Mouse (Mus musculus) c-Kit-positive CD71-negative TER-119-negative erythroid progenitor cells, embryonic 14.5 days (primary cell): Measurements from ENCODE around the gene Pdlim1.
"Not testable (repeated sequence)": the region's sequence is repeated elsewhere in the genome, so short reads cannot be mapped to it uniquely, and the experiment has no call there.

Experiments used
- DNase-seq: peaks from one replicate; pipeline ENCODE4 v3.0.0-alpha.2; 2013; ENCODE audit warnings: low read depth

Pdlim1 gene

GRCm38 (mm10) chr19:40240838-40241689 is 30.6 kb downstream of the Pdlim1 start:
- no peak for DNase-seq

DNA sequence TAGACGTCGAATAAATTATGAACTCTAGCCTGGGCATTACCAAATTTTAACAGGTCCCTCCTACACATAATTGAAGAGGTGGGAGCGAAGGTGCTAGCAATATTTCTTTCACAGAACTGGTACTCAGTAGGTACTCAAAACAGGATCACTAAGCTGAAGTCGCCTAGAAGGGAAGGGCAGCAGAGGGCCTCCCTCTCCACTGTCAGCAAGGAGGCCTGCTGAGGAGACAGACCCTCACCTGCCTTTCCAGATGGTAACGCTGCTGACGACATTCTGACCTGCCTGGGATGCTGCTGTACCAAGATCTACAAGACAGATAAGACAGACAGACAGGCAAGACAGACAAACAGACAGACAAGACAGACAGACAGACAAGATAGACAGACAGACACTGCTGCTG is 31.3 kb downstream of the Pdlim1 start:
- no peak for DNase-seq

DNA sequence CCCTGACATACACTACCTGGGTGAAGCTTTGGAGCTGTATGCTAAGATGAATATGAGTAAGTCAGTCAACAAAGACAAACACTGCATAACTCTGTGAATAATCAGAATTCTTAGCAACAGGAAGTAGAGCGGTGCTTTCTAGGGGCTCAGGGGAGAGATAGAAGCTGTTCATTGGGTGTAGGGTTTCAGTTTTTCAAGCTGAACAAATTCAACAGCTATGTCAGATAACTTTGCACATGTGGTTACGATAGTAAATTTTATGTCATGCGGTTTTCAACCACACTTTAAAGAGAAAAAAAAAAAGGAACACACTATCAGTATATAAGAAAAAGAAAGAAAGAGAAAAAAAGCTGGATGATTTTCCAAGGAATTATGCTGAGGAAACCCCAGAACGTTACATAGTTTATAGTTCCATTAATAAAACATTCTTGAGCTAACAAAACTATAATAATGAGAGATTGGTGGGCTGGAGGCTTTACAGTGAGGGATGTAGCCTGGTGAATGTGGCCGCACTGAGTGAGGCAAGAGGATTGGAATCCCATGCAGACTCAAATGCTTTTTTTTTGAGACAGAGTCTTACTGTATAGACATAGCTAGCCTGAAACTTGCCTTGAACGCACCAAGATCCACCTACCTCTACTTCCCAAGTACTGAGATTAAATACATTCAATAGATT is 33.3 kb downstream of the Pdlim1 start:
- no peak for DNase-seq

- no peak for DNase-seq
These were observed 39.1 kb downstream of the Pdlim1 start for GRCm38 (mm10) chr19:40232560-40232959.

DNA sequence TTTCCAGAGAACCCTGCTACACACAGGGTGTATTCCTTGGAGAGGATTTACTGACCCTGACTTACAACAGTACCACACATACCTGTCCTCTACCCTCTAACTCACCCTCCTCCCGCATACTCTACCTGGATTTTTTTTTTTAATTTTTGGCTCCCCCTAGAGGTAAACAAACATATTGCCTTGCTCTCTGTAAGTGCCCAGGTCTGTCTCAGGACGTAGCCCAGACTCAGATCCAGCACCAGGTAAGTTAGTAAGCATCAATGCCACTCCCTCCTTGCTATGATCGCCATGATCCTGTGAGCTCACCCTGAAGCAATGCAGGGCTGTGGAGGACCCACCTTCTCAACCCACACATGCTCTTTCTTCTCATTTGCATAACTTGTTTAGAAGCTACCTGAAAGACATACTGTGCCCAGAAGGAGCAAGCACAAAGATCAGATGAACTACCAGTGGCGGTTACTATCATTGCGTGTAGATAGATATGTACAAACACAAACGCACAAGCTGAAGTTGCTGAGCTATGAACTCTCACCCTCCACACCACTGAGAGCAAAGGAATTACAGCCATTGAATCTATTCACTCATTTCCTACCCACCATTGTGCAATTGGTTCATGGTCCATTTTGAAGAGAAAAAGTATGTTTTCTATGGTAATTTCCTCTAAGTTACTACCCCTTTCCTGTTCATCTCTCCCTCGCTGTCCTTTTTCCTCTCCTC is 39.7 kb downstream of the Pdlim1 start:
- DNase-seq = no peak

DNA sequence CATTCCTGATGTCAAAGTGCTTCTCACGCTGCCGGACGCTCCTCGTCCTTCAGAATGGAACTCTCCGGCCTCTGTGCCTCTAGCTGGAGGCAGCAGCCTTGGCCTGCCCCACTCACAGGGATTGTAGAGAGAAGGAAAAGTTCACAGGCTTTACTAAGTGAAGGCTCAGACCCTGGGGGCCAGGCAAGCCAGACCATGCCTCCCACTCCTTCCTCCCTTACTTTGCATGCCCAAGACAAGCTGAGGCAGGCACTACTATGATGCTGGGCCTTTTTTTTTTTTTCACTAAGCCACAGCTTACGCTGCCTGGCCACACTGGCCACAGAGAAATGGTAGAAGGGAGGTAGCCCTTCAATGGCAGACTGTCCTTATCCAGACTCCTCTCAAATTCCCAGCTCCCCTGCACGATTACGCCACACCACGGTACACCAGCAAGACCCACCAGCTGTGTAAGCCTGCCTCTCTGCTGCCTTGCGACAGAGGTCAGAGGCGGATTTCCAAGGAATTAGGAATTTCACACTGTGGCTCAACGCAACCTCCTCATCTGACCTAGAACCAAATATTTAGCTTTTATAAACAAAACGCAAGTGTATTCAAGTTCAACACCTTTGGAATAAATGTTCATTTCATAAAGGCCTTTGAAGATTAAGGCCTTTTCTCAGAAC is 40.4 kb downstream of the Pdlim1 start:
- DNase-seq = no peak

GRCm38 (mm10) chr19:40226516-40227151 is 45.0 kb downstream of the Pdlim1 start:
- DNase-seq = no peak

GRCm38 (mm10) chr19:40225761-40226110 is 45.9 kb downstream of the Pdlim1 start:
- no peak for DNase-seq

- DNase-seq = peak; percentile 32
These were observed 46.4 kb downstream of the Pdlim1 start for GRCm38 (mm10) chr19:40225102-40225760.

DNA sequence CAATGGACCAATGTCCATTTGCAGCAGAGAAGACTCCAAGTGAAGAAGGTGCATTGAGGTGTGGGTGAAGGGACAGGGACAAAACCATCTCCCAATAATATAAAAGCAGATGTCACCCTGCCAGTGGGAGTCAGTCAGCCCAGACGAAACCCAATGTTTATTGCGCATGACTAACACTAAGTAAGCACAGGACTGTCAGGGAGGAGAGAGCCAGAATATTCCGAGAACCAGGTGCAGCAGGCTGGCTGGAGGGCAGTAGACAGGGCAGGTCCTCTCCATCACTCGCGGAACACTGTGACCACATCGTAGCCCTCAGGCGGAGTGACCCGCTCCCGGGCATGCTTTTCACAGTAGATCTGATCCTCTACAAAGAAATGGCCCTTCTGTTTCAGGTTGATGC is 49.3 kb downstream of the Pdlim1 start:
- not testable (repeated sequence) for DNase-seq

DNA sequence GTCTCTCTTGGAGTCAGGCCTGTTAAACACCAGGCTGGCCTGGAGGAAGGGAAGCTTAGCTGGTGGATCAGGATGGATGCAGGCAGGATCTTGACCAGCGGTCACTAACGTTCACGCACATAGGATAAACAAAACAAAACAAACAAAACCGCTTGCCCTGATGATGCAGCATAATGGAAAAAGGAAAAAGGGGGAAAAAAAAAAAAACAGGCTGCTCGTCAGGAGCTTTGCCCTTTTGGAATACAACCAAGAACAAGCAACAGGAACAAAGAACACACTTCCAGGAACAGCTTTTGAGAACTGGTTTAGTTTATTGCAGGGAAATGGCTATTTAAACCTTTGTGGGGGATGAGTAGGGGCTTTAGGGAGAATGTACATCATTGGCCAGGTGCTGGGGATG is 50.8 kb downstream of the Pdlim1 start:
- DNase-seq = no peak

- not testable (repeated sequence) for DNase-seq
These were observed 68.7 kb downstream of the Pdlim1 start for GRCm38 (mm10) chr19:40202947-40203346.

GRCm38 (mm10) chr19:40190596-40190995 is 81.0 kb downstream of the Pdlim1 start:
- no peak for DNase-seq

- DNase-seq = no peak
These were observed 84.5 kb downstream of the Pdlim1 start, which contains the start of gene Cyp2c70 for GRCm38 (mm10) chr19:40187160-40187559. TSS of gene Cyp2c70 (minus strand) at chr19:40187333.

- DNase-seq = no peak
These were observed 88.0 kb downstream of the Pdlim1 start for GRCm38 (mm10) chr19:40183600-40183999.

DNA sequence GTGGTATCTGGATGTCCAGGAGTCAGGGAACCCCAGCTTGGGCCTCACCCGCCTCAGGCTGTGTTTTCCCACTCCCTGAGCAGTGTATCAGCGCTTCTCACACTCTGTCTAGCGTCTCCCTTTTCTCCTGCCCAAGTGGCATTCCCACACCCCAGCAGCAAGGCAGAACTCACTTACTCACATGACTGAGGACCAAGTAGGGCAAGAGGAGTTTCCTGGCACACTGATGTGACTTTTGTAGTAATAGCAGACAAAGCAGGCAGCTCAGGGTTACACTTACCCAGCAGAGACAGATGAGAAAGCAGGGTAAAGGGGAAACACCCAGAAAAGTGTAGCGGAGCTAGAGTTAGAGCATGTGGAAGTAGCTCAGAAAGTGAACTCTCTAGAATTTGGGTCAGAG is 93.3 kb downstream of the Pdlim1 start:
- no peak for DNase-seq
